Mouse (Mus musculus): ENCODE measurements at regions not wholly inside any gene's neighbourhood (a gene's known extent, or its start where the extent isn't known, plus 50 kb on each side); places are given as distances from the start of the nearest gene placed in this dataset.

DNA sequence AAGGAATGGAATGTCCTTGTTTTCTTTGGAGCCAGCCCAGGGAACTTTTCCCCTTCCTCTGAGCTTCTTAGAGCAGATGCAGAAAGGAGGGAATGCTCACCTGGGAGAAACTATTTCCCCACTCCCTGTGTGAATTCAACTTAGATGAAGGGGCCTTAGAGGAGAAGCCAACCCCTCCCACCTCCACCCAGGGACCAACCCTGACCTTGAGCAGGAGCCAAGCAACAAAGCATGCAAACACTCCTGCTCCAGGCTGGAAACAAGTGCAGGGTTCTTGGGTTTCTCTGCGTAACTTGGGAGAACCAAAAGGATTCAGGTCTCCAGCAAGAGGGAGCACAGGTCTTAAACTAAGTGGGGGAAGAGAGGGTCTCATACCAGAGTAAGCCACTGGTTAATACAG, 98.0 kb upstream of the 9330182O14Rik start:
- TF ChIP-seq GATA1 (IDR thresholded peaks at IDR 0.05; ENCODE audit: borderline replicate concordance, low read length) (no peak), FLI1 (IDR thresholded peaks at IDR 0.05; ENCODE audit: low read length) (no peak)

Measured in megakaryocyte, embryonic 14.5 days (primary cell).